Mouse (Mus musculus) midbrain, embryonic 13.5 days (tissue): ENCODE results near the gene Amigo2. TPM values are rescaled to one million over a fixed set of nuclear protein-coding genes. Genes with fewer than 3 reads are reported as not detected.
A peak's percentile ranks its signal among the peaks of the same experiment; 100 is the strongest.
"Not testable (repeated sequence)": the region's sequence is repeated elsewhere in the genome, so short reads cannot be mapped to it uniquely, and the experiment has no call there.

Source experiments
- ATAC-seq: fragments of 200-750 bp; cut with Nextera tagmentation; 2 replicates; pipeline ENCODE4 v1.8.0; 2017; ENCODE audit warnings: mild to moderate bottlenecking, moderate TSS enrichment, moderate library complexity
- H3K27ac ChIP-seq: fragments of 300-500 bp; sonication (generic); 2 replicates; pipeline ENCODE4 v1.5.1; 2015; ENCODE audit warnings: inconsistent platforms, mild to moderate bottlenecking, moderate library complexity
- H3K27me3 ChIP-seq: fragments of 300-500 bp; sonication (generic); 2 replicates; pipeline ENCODE4 v1.6.1; 2015; ENCODE audit warnings: mild to moderate bottlenecking, inconsistent platforms
- H3K36me3 ChIP-seq: fragments of 300-500 bp; sonication (generic); 2 replicates; pipeline ENCODE4 v1.6.1; 2015; ENCODE audit warnings: mild to moderate bottlenecking, inconsistent platforms
- H3K4me1 ChIP-seq: fragments of 300-500 bp; sonication (generic); replicated peaks from 2 replicates; pipeline ENCODE4 v1.6.1; 2015; ENCODE audit warnings: inconsistent platforms
- H3K4me2 ChIP-seq: fragments of 300-500 bp; sonication (generic); replicated peaks from 2 replicates; pipeline ENCODE4 v1.6.1; 2015; ENCODE audit warnings: moderate library complexity, mild to moderate bottlenecking, inconsistent platforms
- H3K4me3 ChIP-seq: fragments of 300-500 bp; sonication (generic); replicated peaks from 2 replicates; pipeline ENCODE4 v1.5.1; 2015; ENCODE audit warnings: mild to moderate bottlenecking, inconsistent platforms
- H3K9ac ChIP-seq: fragments of 300-500 bp; sonication (generic); replicated peaks from 2 replicates; pipeline ENCODE4 v1.6.1; 2015; ENCODE audit warnings: mild to moderate bottlenecking, inconsistent platforms
- H3K9me3 ChIP-seq: fragments of 300-500 bp; sonication (generic); 2 replicates; pipeline ENCODE4 v1.6.1; 2016; ENCODE audit warnings: mild to moderate bottlenecking, inconsistent platforms
- WGBS: fragments of 180-500 bp; shearing (Covaris S2); methylation state at CpG from one replicate; pipeline ENCODE4 v1.1.7; 2015; 5-methylcytosine and 5-hydroxymethylcytosine counted together
- polyA plus RNA-seq: library from polyadenylated mRNA; unstranded; fragments of >200 nt; fragmentation: Nextera tagmentation; extraction: Ambion mirVana; gene quantifications from 2 replicates; pipeline ENCODE4 v1.2.1, GENCODE M21; 2015

Amigo2 gene
- polyA plus RNA-seq, 1 experiment from 2014 or later = 8.2 TPM

- peaks cover 19% of the 10 kb centered on the region for H3K27me3 ChIP-seq
- no peak overlapping the region for H3K27ac ChIP-seq
- H3K36me3 ChIP-seq = no peaks in the 10 kb centered on the region
- peaks cover 23% of the 10 kb centered on the region for H3K4me1 ChIP-seq
- 88% methylated on average over 18 of the region's 18 CpGs for WGBS
- peak overlapping the region; percentile 86; the same call in 1 of the 2 replicates for H3K4me2 ChIP-seq
- no peaks in the 10 kb centered on the region for H3K9me3 ChIP-seq
- H3K9ac ChIP-seq = no peak overlapping the region
- H3K4me3 ChIP-seq = no peak overlapping the region
- ATAC-seq = no peak
Observed at GRCm38 (mm10) chr15:97245392-97245791, 1.7 kb downstream of the Amigo2 start.

- no peak overlapping the region for H3K9ac ChIP-seq
- no peaks in the 10 kb centered on the region for H3K27me3 ChIP-seq
- 53% methylated on average over 9 of the region's 9 CpGs for WGBS
- no peaks in the 10 kb centered on the region for H3K4me1 ChIP-seq
- H3K9me3 ChIP-seq = no peaks in the 10 kb centered on the region
- ATAC-seq = no peak
- H3K27ac ChIP-seq = no peak overlapping the region
- no peak overlapping the region for H3K4me3 ChIP-seq
- H3K36me3 ChIP-seq = no peaks in the 10 kb centered on the region
- H3K4me2 ChIP-seq = no peak overlapping the region
Observed at GRCm38 (mm10) chr15:97236943-97237342, 10.1 kb downstream of the Amigo2 start.

- H3K27me3 ChIP-seq = no peaks in the 10 kb centered on the region
- H3K9ac ChIP-seq = no peak overlapping the region
- no peaks in the 10 kb centered on the region for H3K4me1 ChIP-seq
- H3K36me3 ChIP-seq = no peaks in the 10 kb centered on the region
- WGBS = 32% methylated on average over 7 of the region's 7 CpGs
- H3K9me3 ChIP-seq = no peaks in the 10 kb centered on the region
- no peak overlapping the region for H3K4me3 ChIP-seq
- H3K27ac ChIP-seq = no peak overlapping the region
- no peak overlapping the region for H3K4me2 ChIP-seq
- no peak for ATAC-seq
Observed at GRCm38 (mm10) chr15:97235183-97235582, 11.9 kb downstream of the Amigo2 start.

GRCm38 (mm10) chr15:97234076-97234475 lies 13.0 kb downstream of the Amigo2 start:
- Histone ChIP-seq H3K27me3 (no peaks in the 10 kb centered on the region), H3K9ac (no peak overlapping the region), H3K4me3 (no peak overlapping the region), H3K27ac (no peak overlapping the region), H3K4me1 (no peaks in the 10 kb centered on the region), H3K36me3 (no peaks in the 10 kb centered on the region), H3K4me2 (no peak overlapping the region), H3K9me3 (no peaks in the 10 kb centered on the region)
- no peak for ATAC-seq
- 91% methylated on average over 6 of the region's 6 CpGs for WGBS

GRCm38 (mm10) chr15:97229494-97230077 lies 17.5 kb downstream of the Amigo2 start:
- Histone ChIP-seq H3K27ac (no peak overlapping the region), H3K27me3 (no peaks in the 10 kb centered on the region), H3K36me3 (no peaks in the 10 kb centered on the region), H3K4me1 (no peaks in the 10 kb centered on the region), H3K9ac (no peak overlapping the region), H3K9me3 (no peaks in the 10 kb centered on the region), H3K4me3 (no peak overlapping the region), H3K4me2 (no peak overlapping the region)
- no peak for ATAC-seq
- 88% methylated on average over 11 of the region's 11 CpGs for WGBS

- 72% methylated on average over 8 of the region's 8 CpGs for WGBS
Observed at GRCm38 (mm10) chr15:97224003-97224402, 23.1 kb downstream of the Amigo2 start.

GRCm38 (mm10) chr15:97223431-97223830 lies 23.7 kb downstream of the Amigo2 start:
- no peak for ATAC-seq
- Histone ChIP-seq H3K4me1 (no peaks in the 10 kb centered on the region), H3K9me3 (peaks cover 5% of the 10 kb centered on the region; the same call in 1 of the 2 replicates), H3K36me3 (no peaks in the 10 kb centered on the region), H3K9ac (no peak overlapping the region), H3K27me3 (no peaks in the 10 kb centered on the region), H3K4me2 (no peak overlapping the region), H3K4me3 (no peak overlapping the region), H3K27ac (no peak overlapping the region)
- WGBS = 86% methylated on average over 10 of the region's 10 CpGs

More at GRCm38 (mm10) chr15:97224003-97224402, 23.1 kb downstream of the Amigo2 start:
- no peak overlapping the region for H3K9ac ChIP-seq
- no peak overlapping the region for H3K4me2 ChIP-seq
- H3K4me3 ChIP-seq = no peak overlapping the region
- no peak for ATAC-seq
- H3K27me3 ChIP-seq = no peaks in the 10 kb centered on the region
- H3K9me3 ChIP-seq = peaks cover 5% of the 10 kb centered on the region; the same call in 1 of the 2 replicates
- H3K4me1 ChIP-seq = no peaks in the 10 kb centered on the region
- no peak overlapping the region for H3K27ac ChIP-seq
- no peaks in the 10 kb centered on the region for H3K36me3 ChIP-seq

- WGBS = 95% methylated on average over 5 of the region's 5 CpGs
- no peak for ATAC-seq
Observed at GRCm38 (mm10) chr15:97216843-97217242, 30.2 kb downstream of the Amigo2 start.

GRCm38 (mm10) chr15:97212501-97213477 lies 34.3 kb downstream of the Amigo2 start:
- Histone ChIP-seq H3K27me3 (no peaks in the 10 kb centered on the region), H3K27ac (no peak overlapping the region), H3K36me3 (no peaks in the 10 kb centered on the region), H3K4me2 (no peak overlapping the region), H3K9me3 (no peaks in the 10 kb centered on the region), H3K4me1 (no peaks in the 10 kb centered on the region), H3K9ac (no peak overlapping the region), H3K4me3 (no peak overlapping the region)
- WGBS = 87% methylated on average over 17 of the region's 17 CpGs
- ATAC-seq = no peak

More at GRCm38 (mm10) chr15:97216843-97217242, 30.2 kb downstream of the Amigo2 start:
- no peaks in the 10 kb centered on the region for H3K4me1 ChIP-seq
- no peak overlapping the region for H3K4me3 ChIP-seq
- no peak overlapping the region for H3K4me2 ChIP-seq
- no peaks in the 10 kb centered on the region for H3K27me3 ChIP-seq
- no peak overlapping the region for H3K27ac ChIP-seq
- H3K36me3 ChIP-seq = no peaks in the 10 kb centered on the region
- no peaks in the 10 kb centered on the region for H3K9me3 ChIP-seq
- no peak overlapping the region for H3K9ac ChIP-seq

- WGBS = 89% methylated on average over 3 of the region's 3 CpGs
- not testable (repeated sequence) for ATAC-seq
Observed at GRCm38 (mm10) chr15:97209754-97210153, 37.3 kb downstream of the Amigo2 start.

GRCm38 (mm10) chr15:97206506-97206905 lies 40.6 kb downstream of the Amigo2 start:
- H3K9me3 ChIP-seq = no peaks in the 10 kb centered on the region
- H3K27ac ChIP-seq = no peak overlapping the region
- ATAC-seq = no peak
- no peaks in the 10 kb centered on the region for H3K4me1 ChIP-seq
- WGBS = 98% methylated on average over 8 of the region's 8 CpGs
- H3K4me3 ChIP-seq = no peak overlapping the region
- no peaks in the 10 kb centered on the region for H3K36me3 ChIP-seq
- H3K4me2 ChIP-seq = no peak overlapping the region
- no peaks in the 10 kb centered on the region for H3K27me3 ChIP-seq
- no peak overlapping the region for H3K9ac ChIP-seq

More at GRCm38 (mm10) chr15:97209754-97210153, 37.3 kb downstream of the Amigo2 start:
- not testable (repeated sequence) for H3K4me1 ChIP-seq, H3K4me3 ChIP-seq, H3K9ac ChIP-seq, H3K36me3 ChIP-seq, H3K9me3 ChIP-seq, H3K27ac ChIP-seq, H3K27me3 ChIP-seq, H3K4me2 ChIP-seq

GRCm38 (mm10) chr15:97205776-97206175 lies 41.3 kb downstream of the Amigo2 start:
- Histone ChIP-seq H3K27me3 (no peaks in the 10 kb centered on the region), H3K36me3 (no peaks in the 10 kb centered on the region)
- WGBS = 83% methylated on average over 10 of the region's 10 CpGs

More at GRCm38 (mm10) chr15:97205776-97206175, 41.3 kb downstream of the Amigo2 start:
- H3K27ac ChIP-seq = no peak overlapping the region
- no peak overlapping the region for H3K4me3 ChIP-seq
- no peak overlapping the region for H3K4me2 ChIP-seq
- H3K9ac ChIP-seq = no peak overlapping the region
- ATAC-seq = no peak
- H3K9me3 ChIP-seq = no peaks in the 10 kb centered on the region
- no peaks in the 10 kb centered on the region for H3K4me1 ChIP-seq
